Mouse (Mus musculus) kidney, embryonic 14.5 days (tissue): Measurements from ENCODE around the gene AU018091. TPM values are rescaled to one million over a fixed set of nuclear protein-coding genes. Genes with fewer than 3 reads are reported as not detected.
"Not testable (repeated sequence)": the region's sequence is repeated elsewhere in the genome, so short reads cannot be mapped to it uniquely, and the experiment has no call there.

Experiments used
- ATAC-seq: fragments of 200-750 bp; cut with Nextera tagmentation; 2 replicates; pipeline ENCODE4 v1.8.0; 2017; ENCODE audit warnings: moderate number of reproducible peaks, mild to moderate bottlenecking, moderate TSS enrichment, moderate library complexity; ENCODE audit not compliant: low FRiP score, low TSS enrichment
- H3K27ac ChIP-seq: fragments of 300-500 bp; sonication (generic); 2 replicates; pipeline ENCODE4 v1.5.1; 2014; ENCODE audit warnings: low read depth, mild to moderate bottlenecking, low read length, moderate library complexity, mixed read lengths
- H3K27me3 ChIP-seq: fragments of 300-500 bp; sonication (generic); 2 replicates; pipeline ENCODE4 v1.6.1; 2014; ENCODE audit warnings: mild to moderate bottlenecking, low read length; ENCODE audit not compliant: control insufficient read depth, insufficient read depth
- H3K36me3 ChIP-seq: fragments of 300-500 bp; sonication (generic); 2 replicates; pipeline ENCODE4 v1.6.1; 2014; ENCODE audit warnings: low read length, mixed read lengths; ENCODE audit not compliant: control insufficient read depth, insufficient read depth
- H3K4me1 ChIP-seq: fragments of 300-500 bp; sonication (generic); 2 replicates; pipeline ENCODE4 v1.6.1; 2014; ENCODE audit warnings: low read length, mixed read lengths; ENCODE audit not compliant: control insufficient read depth, insufficient read depth
- H3K4me2 ChIP-seq: fragments of 300-500 bp; sonication (generic); replicated peaks from 2 replicates; pipeline ENCODE4 v1.6.1; 2014; ENCODE audit warnings: low read depth, mild to moderate bottlenecking, low read length
- H3K4me3 ChIP-seq: fragments of 300-500 bp; sonication (generic); 2 replicates; pipeline ENCODE4 v1.5.1; 2014; ENCODE audit warnings: mild to moderate bottlenecking, low read length
- H3K9ac ChIP-seq: fragments of 300-500 bp; sonication (generic); 2 replicates; pipeline ENCODE4 v1.6.1; 2014; ENCODE audit warnings: low read depth, mild to moderate bottlenecking, low read length, moderate library complexity
- H3K9me3 ChIP-seq: fragments of 300-500 bp; sonication (generic); 2 replicates; pipeline ENCODE4 v1.6.1; 2016; ENCODE audit warnings: low read length; ENCODE audit not compliant: control insufficient read depth
- WGBS: fragments of 180-500 bp; shearing (Covaris S2); extraction: QIAGEN DNeasy Blood & Tissue Kit; methylation state at CpG from one replicate; pipeline ENCODE4 v1.1.7; 2014; 5-methylcytosine and 5-hydroxymethylcytosine counted together
- microRNA counts: library from miRNA; unstranded; fragments of <30 nt; microRNA quantifications from one replicate; lab custom pipeline; 2017
- microRNA-seq: library from miRNA; unstranded; fragments of <30 nt; microRNA quantifications from one replicate; pipeline ENCODE4, GENCODE M21; 2016
- polyA plus RNA-seq: library from polyadenylated mRNA; unstranded; fragments of >200 nt; fragmentation: Nextera tagmentation; extraction: Ambion mirVana; gene quantifications from 2 replicates; pipeline ENCODE4 v1.2.1, GENCODE M21; 2014

Gene AU018091
- polyA plus RNA-seq, 1 experiment from 2014 or later: not detected

- Histone ChIP-seq H3K4me1 (no peaks in the 10 kb centered on the region), H3K36me3 (no peaks in the 10 kb centered on the region), H3K27me3 (no peaks in the 10 kb centered on the region), H3K27ac (no peak overlapping the region), H3K4me2 (no peak overlapping the region), H3K4me3 (no peak overlapping the region), H3K9me3 (no peaks in the 10 kb centered on the region), H3K9ac (no peak overlapping the region)
- no peak for ATAC-seq
- 18% methylated on average over 1 of the region's 1 CpGs for WGBS
These were observed 25.7 kb downstream of the AU018091 start for GRCm38 (mm10) chr7:3143329-3143728.

GRCm38 (mm10) chr7:3135606-3136005 is 33.4 kb downstream of the AU018091 start:
- H3K36me3 ChIP-seq: no peaks in the 10 kb centered on the region
- H3K4me1 ChIP-seq: no peaks in the 10 kb centered on the region
- WGBS: 80% methylated on average over 4 of the region's 4 CpGs
- no peak overlapping the region for H3K27ac ChIP-seq
- no peaks in the 10 kb centered on the region for H3K27me3 ChIP-seq
- no peak for ATAC-seq
- H3K9me3 ChIP-seq: no peaks in the 10 kb centered on the region
- no peak overlapping the region for H3K4me3 ChIP-seq
- H3K9ac ChIP-seq: no peak overlapping the region
- H3K4me2 ChIP-seq: no peak overlapping the region

- Histone ChIP-seq H3K36me3 (no peaks in the 10 kb centered on the region), H3K9me3 (no peaks in the 10 kb centered on the region), H3K9ac (no peak overlapping the region), H3K4me2 (no peak overlapping the region), H3K4me3 (no peak overlapping the region), H3K27ac (no peak overlapping the region), H3K27me3 (no peaks in the 10 kb centered on the region), H3K4me1 (no peaks in the 10 kb centered on the region)
- no peak for ATAC-seq
- 60% methylated on average over 1 of the region's 1 CpGs for WGBS
These were observed 34.3 kb downstream of the AU018091 start for GRCm38 (mm10) chr7:3134654-3135053.

GRCm38 (mm10) chr7:3130342-3130741 is 38.7 kb downstream of the AU018091 start:
- no peaks in the 10 kb centered on the region for H3K36me3 ChIP-seq
- H3K4me1 ChIP-seq: no peaks in the 10 kb centered on the region
- H3K4me2 ChIP-seq: no peak overlapping the region
- H3K9ac ChIP-seq: no peak overlapping the region
- WGBS: 46% methylated on average over 1 of the region's 1 CpGs
- no peak overlapping the region for H3K27ac ChIP-seq
- H3K27me3 ChIP-seq: no peaks in the 10 kb centered on the region
- no peaks in the 10 kb centered on the region for H3K9me3 ChIP-seq
- no peak for ATAC-seq
- H3K4me3 ChIP-seq: no peak overlapping the region

GRCm38 (mm10) chr7:3128564-3128963 is 40.4 kb downstream of the AU018091 start:
- not testable (repeated sequence) for H3K9ac ChIP-seq, ATAC-seq, H3K4me1 ChIP-seq, H3K4me3 ChIP-seq, H3K27me3 ChIP-seq, H3K27ac ChIP-seq, H3K36me3 ChIP-seq, H3K9me3 ChIP-seq, H3K4me2 ChIP-seq

- H3K4me3 ChIP-seq, H3K9ac ChIP-seq, H3K36me3 ChIP-seq, H3K27me3 ChIP-seq, H3K4me1 ChIP-seq, H3K9me3 ChIP-seq, H3K4me2 ChIP-seq, ATAC-seq, H3K27ac ChIP-seq: not testable (repeated sequence)
- WGBS: no CpG with 5 or more reads among the region's 6 CpGs
These were observed 57.8 kb downstream of the AU018091 start for GRCm38 (mm10) chr7:3111193-3111592.

- not testable (repeated sequence) for ATAC-seq, H3K9me3 ChIP-seq, H3K9ac ChIP-seq, H3K4me3 ChIP-seq, H3K27ac ChIP-seq, H3K27me3 ChIP-seq, H3K36me3 ChIP-seq, H3K4me1 ChIP-seq, H3K4me2 ChIP-seq
- 69% methylated on average over 13 of the region's 13 CpGs for WGBS
These were observed 62.4 kb downstream of the AU018091 start for GRCm38 (mm10) chr7:3106516-3107077.

MicroRNA genes within 50 kb of the gene (microRNA counts, 519-probe panel; counts per million panel counts)
- microRNA mmu-miR-290-3p (lab: Ali Mortazavi, UCI): not detected
- microRNA mmu-miR-290-5p (lab: Ali Mortazavi, UCI): not detected
- not detected for microRNA mmu-miR-291a-3p (lab: Ali Mortazavi, UCI)
- microRNA mmu-miR-291a-5p (lab: Ali Mortazavi, UCI): not detected
- not detected for microRNA mmu-miR-292-5p (lab: Ali Mortazavi, UCI)

Small RNA genes lying within 50 kb of the gene (microRNA-seq; reads per million reads assigned to microRNA genes)
- not detected for gene Mir290a
- not detected for gene Mir290b
- 0.84 reads per million for gene Mir291a
- gene Mir292: not detected
- not detected for gene Mir292b

Other genes with a start within 250 kb of the AU018091 start
- 0.03 TPM in 1 of 2 replicates, not detected in the other for gene Nlrp12, start 80.5 kb upstream of the AU018091 start, polyA plus RNA-seq
- 50.5 and 81.3 TPM in 2 replicates for gene Myadm, start 119.9 kb upstream of the AU018091 start, polyA plus RNA-seq
- gene Prkcg, start 120.0 kb upstream of the AU018091 start, polyA plus RNA-seq: 0.10 and 0.28 TPM in 2 replicates
- gene Cacng7, start 163.8 kb upstream of the AU018091 start, polyA plus RNA-seq: 2.2 and 2.8 TPM in 2 replicates
- 1.8 and 2.7 TPM in 2 replicates for gene Cacng8, start 221.5 kb upstream of the AU018091 start, polyA plus RNA-seq